Mouse (Mus musculus) mesoderm, embryonic 11.5 days (tissue): Measurements from ENCODE around the gene Stag3.

Experiments
- DNase-seq: peaks from one replicate; pipeline ENCODE4 v3.0.0-alpha.2; 2012; ENCODE audit warnings: low read depth, low spot score

The Stag3 gene

GRCm38 (mm10) chr5:138279585-138280424, at the start of gene Stag3, which contains the start of the genes Gm43720 and Gpc2:
TSS of gene Stag3 (plus strand) at chr5:138280240.
TSS of gene Gm43720 (minus strand) at chr5:138279958.
TSS of gene Gpc2 (minus strand) at chr5:138280005.
- peak; percentile 99 for DNase-seq

DNA sequence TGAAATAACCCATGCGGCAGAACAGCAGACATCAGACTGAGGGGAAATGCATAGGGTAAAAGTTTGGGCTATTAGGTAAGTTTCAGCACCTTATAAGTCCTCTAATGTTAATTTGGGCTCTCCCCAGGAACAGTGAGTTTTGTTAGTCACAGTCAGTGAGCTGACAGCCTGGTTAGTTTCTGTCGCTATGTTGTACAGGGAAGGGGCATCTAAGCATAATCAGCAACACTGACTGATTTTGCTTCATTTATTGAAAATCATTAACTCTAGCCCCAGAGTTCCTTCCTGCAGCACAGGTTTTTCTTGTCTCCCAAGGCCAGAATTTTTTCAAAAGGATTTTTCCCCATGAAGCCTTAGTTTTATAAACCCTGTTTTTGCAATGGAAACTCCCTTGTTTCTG, 46.3 kb upstream of the Stag3 start:
- DNase-seq = no peak

- DNase-seq = no peak
Observed at GRCm38 (mm10) chr5:138234224-138234623, 45.8 kb upstream of the Stag3 start.

GRCm38 (mm10) chr5:138241511-138241910, 38.5 kb upstream of the Stag3 start:
- no peak for DNase-seq

GRCm38 (mm10) chr5:138251144-138251543, 28.9 kb upstream of the Stag3 start:
- no peak for DNase-seq

- no peak for DNase-seq
Observed at GRCm38 (mm10) chr5:138253061-138253460, 27.0 kb upstream of the Stag3 start.

GRCm38 (mm10) chr5:138255353-138256093, 24.5 kb upstream of the Stag3 start, which contains the start of gene Lamtor4:
TSS of gene Lamtor4 (plus strand) at chr5:138255482.
- DNase-seq = peak; percentile 95

GRCm38 (mm10) chr5:138256094-138256467, 24.0 kb upstream of the Stag3 start:
- no peak for DNase-seq

- no peak for DNase-seq
Observed at GRCm38 (mm10) chr5:138256966-138257584, 23.0 kb upstream of the Stag3 start.

DNA sequence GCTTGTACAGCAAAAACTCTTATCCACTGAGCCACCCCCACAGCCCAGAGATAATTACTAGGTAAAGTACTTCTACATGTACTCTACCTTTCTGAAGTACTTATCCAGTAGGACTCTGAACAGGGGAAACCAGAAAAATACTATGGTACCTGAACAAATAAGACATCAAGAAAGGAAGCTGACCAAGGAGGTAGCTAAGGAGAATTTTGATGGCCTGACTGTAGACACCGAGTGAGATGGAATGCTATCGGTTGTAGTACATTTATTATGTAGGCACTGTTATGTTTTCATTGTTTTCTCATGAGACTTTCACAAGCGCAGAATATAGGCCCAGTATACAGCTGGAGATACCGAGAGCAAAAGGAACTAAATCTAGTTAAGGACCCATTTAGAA, 22.5 kb upstream of the Stag3 start:
- no peak for DNase-seq

- no peak for DNase-seq
Observed at GRCm38 (mm10) chr5:138258078-138258477, 22.0 kb upstream of the Stag3 start.

- no peak for DNase-seq
Observed at GRCm38 (mm10) chr5:138258542-138258941, 21.5 kb upstream of the Stag3 start.

DNA sequence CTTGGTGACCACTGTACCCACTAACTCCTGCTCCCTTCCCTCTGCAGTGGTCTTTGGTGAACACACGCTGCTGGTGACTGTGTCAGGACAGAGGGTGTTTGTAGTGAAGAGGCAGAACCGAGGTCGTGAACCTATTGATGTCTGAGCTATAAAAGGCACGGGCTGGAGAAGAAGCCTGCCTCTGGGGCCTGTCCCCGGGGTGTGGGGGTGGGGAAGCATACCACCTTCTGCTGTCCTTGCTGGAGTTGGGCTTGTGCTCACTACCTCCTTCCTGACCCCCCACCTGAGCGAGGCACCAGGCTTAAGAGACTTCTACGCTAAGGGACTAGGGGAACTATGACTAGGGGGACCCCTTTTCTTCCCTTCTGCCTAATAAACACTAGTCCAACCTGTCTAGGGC, 21.0 kb upstream of the Stag3 start:
- DNase-seq = no peak

DNA sequence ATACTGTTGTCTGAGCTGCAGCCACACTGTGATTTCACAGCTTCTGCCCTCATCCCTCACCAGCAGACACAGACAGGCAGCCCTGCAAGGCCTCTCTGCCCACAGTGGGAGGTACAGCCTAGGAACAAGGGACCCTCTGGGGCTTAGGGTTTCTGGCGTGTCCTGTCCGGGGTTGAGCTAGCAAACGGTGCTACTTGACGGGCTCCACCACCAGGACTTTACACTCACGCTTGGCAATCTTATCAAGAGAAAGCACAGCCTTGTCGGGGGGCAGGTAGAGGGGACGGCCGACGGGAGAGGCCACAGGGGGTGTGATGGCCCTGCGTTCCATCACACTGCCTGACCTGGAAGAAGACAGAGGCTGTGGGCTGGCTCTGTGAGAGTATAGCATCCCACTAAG, 20.0 kb upstream of the Stag3 start:
- no peak for DNase-seq

DNA sequence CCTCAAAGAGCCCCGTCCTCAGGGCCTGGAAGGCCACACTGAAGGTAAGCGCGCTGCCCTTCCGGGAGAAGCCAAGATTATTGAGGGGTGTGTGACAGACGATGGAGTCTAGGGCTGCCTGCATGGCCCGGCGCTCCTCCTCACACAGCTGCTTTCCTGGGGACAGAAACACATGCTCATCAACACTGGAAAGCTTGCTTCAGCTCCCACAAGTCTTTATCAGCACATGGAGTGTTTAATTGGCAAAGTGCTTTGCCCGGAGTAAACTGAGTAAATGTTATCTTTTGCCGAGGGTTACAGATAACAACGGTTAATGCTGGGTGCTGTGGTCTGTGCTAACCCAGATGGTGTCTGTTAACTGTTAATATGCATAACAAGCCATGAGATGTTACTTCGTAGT, 19.2 kb upstream of the Stag3 start:
- no peak for DNase-seq

- DNase-seq = no peak
Observed at GRCm38 (mm10) chr5:138262001-138262400, 18.0 kb upstream of the Stag3 start.

DNA sequence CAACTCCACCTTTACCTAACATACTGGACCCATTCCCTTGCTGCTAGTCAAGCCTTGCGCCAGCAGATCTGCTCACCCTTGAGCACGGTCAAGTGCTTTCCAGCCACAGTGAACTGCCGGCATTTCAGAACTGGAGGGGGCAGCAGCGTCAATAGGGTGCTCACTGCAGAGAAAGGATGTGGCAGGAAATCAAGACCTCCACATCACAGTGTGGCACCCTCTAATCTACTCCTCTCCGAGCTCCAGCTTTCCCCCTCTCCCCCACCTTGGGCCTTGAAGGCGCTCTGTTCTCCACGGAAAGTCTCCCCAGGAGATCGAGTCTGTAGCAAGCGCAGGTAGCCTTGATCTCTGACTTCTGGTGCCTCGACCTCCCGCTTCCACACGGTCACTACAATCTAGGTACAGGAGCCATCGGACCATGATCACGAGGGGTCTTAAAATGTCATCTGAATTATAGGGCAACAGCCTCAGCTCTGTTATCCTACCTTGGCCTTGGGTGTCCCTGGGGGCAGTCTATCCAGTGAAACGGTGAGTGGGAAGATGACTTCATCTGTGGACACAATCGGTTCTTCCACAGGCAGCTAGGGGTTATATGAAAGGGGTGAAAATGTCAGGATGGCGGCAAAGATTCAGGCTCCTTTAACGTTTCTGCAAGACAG, 17.3 kb upstream of the Stag3 start:
- no peak for DNase-seq

GRCm38 (mm10) chr5:138263260-138264206, 16.5 kb upstream of the Stag3 start, which contains the start of gene BC037034:
TSS of gene BC037034 (minus strand) at chr5:138264033.
- DNase-seq = peak; percentile 88

- no peak for DNase-seq
Observed at GRCm38 (mm10) chr5:138264207-138264578, 15.8 kb upstream of the Stag3 start.

DNA sequence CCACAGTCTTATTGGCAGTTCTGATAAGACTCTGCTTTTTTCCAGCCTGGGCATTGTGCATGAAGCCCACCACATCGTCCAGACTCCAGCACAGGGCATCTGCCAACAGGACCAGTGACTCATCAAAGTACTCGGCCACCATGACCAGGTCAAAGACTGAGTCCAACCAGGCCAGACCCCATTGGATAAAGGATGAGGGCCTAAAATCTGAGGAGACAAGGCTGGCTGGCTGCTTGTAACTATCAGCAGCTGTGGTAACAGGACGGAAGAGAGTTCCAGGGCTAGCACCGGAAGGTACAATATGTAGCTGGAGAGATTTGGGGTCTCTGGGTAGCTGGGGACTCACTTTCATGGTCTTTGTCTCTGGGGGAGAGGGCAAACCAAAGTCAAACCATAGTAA, 14.3 kb upstream of the Stag3 start:
- DNase-seq = no peak

DNA sequence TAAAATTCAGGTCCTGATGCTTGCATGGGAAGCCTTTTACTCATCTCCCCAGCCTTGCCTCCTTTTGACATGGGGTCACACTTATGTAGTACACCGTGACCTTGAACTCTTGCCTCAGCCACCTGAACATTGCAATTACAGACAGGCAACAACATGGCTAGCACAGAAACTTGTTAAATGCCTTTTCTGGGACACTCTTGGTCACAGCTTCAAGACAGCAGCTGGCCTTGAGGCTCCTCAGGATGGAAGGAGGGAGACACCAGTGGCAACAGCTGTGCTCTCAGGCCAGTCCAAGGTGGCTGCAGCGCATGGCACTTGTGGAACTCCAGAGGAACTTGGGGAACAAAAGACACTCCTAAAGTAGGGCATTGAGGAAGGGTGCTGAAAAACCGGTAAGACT, 12.9 kb upstream of the Stag3 start:
- DNase-seq = no peak
